Mouse (Mus musculus) stomach, postnatal 0 days (tissue): ENCODE results near the gene Bspry.

Experiments used
- CTCF ChIP-seq: IDR thresholded peaks from 2 replicates; pipeline ENCODE4 v1.5.1; 2016; ENCODE audit warnings: antibody characterized with exemption, low read depth, mild to moderate bottlenecking, moderate library complexity
- EP300 ChIP-seq: optimal IDR thresholded peaks from 2 replicates; pipeline ENCODE3; 2016; ENCODE audit warnings: antibody characterized with exemption

DNA sequence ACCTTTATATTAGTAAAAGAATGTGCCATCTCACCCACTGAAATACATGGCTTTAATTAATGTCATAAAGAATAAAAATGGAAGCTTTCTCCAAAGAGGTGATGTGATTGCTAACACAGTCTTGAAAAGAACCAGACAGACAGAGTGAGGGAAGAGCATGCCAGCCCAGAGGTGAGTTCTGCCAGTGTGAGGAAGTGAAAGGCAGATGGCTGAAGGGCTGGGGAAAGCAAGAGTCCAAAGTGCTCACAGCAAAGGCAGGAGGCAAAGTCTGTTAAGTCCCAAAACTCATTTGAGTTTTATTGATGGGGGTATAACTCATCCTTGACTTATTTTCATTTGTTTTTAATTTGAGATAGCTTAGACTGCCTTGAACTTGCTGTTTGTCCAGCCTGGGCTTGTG lies 49.2 kb upstream of the Bspry start:
- TF ChIP-seq EP300 (no peak), CTCF (no peak)
